Mouse (Mus musculus): ENCODE results near the gene Zfp940.

Gene Zfp940

GRCm38 (mm10) chr7:29807046-29807445 lies 46.4 kb downstream of the Zfp940 start:
- in situ Hi-C loops (cut with MboI) = no loop called here

GRCm38 (mm10) chr7:29792906-29793305 lies 60.6 kb downstream of the Zfp940 start:
- in situ Hi-C loops (cut with MboI) = no loop called here

GRCm38 (mm10) chr7:29785888-29786287 lies 67.6 kb downstream of the Zfp940 start:
- in situ Hi-C loops (cut with MboI) = no loop called here

- in situ Hi-C loops (cut with MboI) = no loop called here
Observed at GRCm38 (mm10) chr7:29785023-29785422, 68.4 kb downstream of the Zfp940 start.

- in situ Hi-C loops (cut with MboI) = no loop called here
Observed at GRCm38 (mm10) chr7:29783871-29784551, 69.5 kb downstream of the Zfp940 start, which contains the start of gene Zfp30. TSS of gene Zfp30 (plus strand) at chr7:29783998.

Measured in mature B cell (primary cell).